Mouse (Mus musculus) stomach, postnatal 0 days (tissue): ENCODE data around the gene Tent5c.

ENCODE experiments used
- CTCF ChIP-seq: IDR thresholded peaks from 2 replicates; pipeline ENCODE4 v1.5.1; 2016; ENCODE audit warnings: antibody characterized with exemption, low read depth, mild to moderate bottlenecking, moderate library complexity
- EP300 ChIP-seq: optimal IDR thresholded peaks from 2 replicates; pipeline ENCODE3; 2016; ENCODE audit warnings: antibody characterized with exemption

DNA sequence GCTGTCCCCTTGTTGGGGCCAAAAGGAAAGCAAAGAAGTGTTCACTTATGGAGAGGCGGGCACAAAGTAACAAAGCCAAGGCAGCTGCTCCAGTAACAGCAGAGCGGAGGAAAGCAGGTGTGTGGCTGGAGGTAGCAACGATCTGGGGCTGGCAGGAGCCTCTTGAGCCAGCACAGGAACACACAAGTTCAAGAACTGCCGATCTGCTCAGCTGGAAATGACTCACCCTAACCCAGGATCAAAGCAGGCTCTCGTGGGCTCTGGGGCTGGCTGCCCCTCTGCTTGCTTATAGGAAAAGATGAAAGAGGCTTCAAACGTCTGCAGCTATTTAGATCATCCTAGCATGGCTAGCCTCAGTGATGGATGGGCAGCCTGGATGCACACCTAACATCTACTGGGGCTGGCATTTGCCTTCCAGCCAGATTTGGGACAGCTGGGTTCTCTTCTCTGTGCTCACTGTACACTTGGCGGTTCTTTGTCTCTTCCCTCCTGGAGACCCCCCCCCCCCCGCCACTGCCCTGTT lies 14.1 kb downstream of the Tent5c start:
- TF ChIP-seq CTCF, result no peak
- TF ChIP-seq EP300, result no peak
